ENCODE assay signal across 8 mouse cellular contexts in the genomic region with DNA sequence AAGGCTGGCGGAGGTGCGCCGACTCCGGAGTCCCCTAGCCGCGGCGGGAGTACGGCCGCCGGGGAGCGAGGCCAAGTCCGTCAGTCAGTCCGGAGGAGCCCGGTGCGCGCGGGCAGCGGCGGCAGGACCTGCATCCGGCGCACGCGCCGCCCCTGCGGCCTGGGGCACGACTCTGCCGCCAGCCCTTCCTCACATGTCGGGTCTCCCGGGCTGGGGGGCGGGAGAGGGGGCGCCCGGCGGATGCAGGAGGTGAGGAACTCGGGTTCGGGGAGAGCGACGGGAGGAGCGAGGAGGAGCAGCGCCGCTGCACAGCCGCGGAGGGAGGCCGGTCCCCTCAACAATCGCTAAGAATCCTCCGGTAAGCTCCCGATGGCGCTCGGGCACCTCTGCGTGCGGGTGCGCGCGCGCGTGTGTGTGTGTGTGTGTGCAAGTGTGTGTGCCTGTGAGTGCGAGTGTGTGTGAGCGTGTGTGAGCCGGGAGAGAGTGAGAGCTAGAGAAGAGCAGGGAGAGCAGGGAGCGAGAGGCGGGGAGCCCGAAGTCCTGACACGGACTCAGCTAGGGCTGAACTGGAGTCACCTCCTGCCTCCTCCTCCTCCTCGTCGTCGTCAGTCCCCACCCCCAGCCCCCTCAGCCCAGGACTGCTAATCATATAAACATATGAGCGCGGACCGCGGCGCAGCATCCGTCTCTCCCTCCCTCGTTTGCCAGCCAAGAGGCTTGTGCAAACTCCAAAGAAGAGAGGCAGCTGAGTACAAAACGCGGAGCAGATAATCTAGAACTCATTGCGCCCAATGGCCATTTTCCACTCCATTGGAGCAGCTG. TPM values are rescaled to one million over a fixed set of nuclear protein-coding genes. Genes with fewer than 3 reads are reported as not detected.
DNase-seq lines count a peak whose midpoint lies in the region; ATAC-seq and TF ChIP-seq lines count a peak whose summit lies in the region.

No protein-coding gene starts in this region.

- peak overlapping the region; percentile 100 for H3K27ac ChIP-seq in embryonic facial prominence, embryonic 11.5 days (replicated peaks; ENCODE audit: low read depth, low read length)
- H3K27ac ChIP-seq in limb, embryonic 10.5 days: peak overlapping the region; percentile 99
- peak overlapping the region; percentile 99 for H3K27ac ChIP-seq in midbrain, embryonic 11.5 days (ENCODE audit: low read depth, low read length)
- peak overlapping the region; percentile 81 for H3K27ac ChIP-seq in small intestine, adult 2 months (ENCODE audit: insufficient read depth, low read depth, low read length)

- H3K9me3 ChIP-seq in embryonic facial prominence, embryonic 11.5 days (replicated peaks; ENCODE audit: control insufficient read depth, low read length): no peaks in the 10 kb centered on the region
- no peaks in the 10 kb centered on the region for H3K9me3 ChIP-seq in limb, embryonic 10.5 days (replicated peaks)
- no peaks in the 10 kb centered on the region for H3K9me3 ChIP-seq in midbrain, embryonic 11.5 days (ENCODE audit: control insufficient read depth, low read length)

- H3K27me3 ChIP-seq in embryonic facial prominence, embryonic 11.5 days (ENCODE audit: control insufficient read depth, insufficient read depth, low read length): no peaks in the 10 kb centered on the region
- H3K27me3 ChIP-seq in limb, embryonic 10.5 days (ENCODE audit: low read depth, poor library complexity, severe bottlenecking): no peaks in the 10 kb centered on the region
- no peaks in the 10 kb centered on the region for H3K27me3 ChIP-seq in midbrain, embryonic 11.5 days (ENCODE audit: control insufficient read depth, insufficient read depth, low read length)
- H3K27me3 ChIP-seq in small intestine, adult 2 months (ENCODE audit: control insufficient read depth, insufficient read depth, low read length): no peaks in the 10 kb centered on the region

- under 1% methylated on average over 68 of the region's 75 CpGs for WGBS in embryonic facial prominence, embryonic 11.5 days
- WGBS in limb, embryonic 10.5 days: under 1% methylated on average over 75 of the region's 75 CpGs
- under 1% methylated on average over 74 of the region's 75 CpGs for WGBS in midbrain, embryonic 11.5 days
- WGBS in small intestine, adult 2 months: 1% methylated on average over 74 of the region's 75 CpGs

- no peak for TF ChIP-seq CTCF in small intestine, adult 2 months (IDR thresholded peaks at IDR 0.05; ENCODE audit: extremely low read depth, insufficient read length, insufficient replicate concordance, low read depth, low read length)

- peak overlapping the region; percentile 99 for H3K9ac ChIP-seq in embryonic facial prominence, embryonic 11.5 days (replicated peaks; ENCODE audit: low read length)
- peak overlapping the region; percentile 95 for H3K9ac ChIP-seq in midbrain, embryonic 11.5 days (ENCODE audit: low read length)

- peak; percentile 84 for ATAC-seq in embryonic facial prominence, embryonic 11.5 days (replicated peaks; ENCODE audit: insufficient number of reproducible peaks, low FRiP score, low TSS enrichment, low read depth)
- peak; percentile 64 for ATAC-seq in granulocyte monocyte progenitor cell, adult 5-6 weeks (replicated peaks; ENCODE audit: poor library complexity, severe bottlenecking)
- peak; percentile 82 for ATAC-seq in midbrain, embryonic 11.5 days (ENCODE audit: low FRiP score)
- no peak for ATAC-seq in activated CD4-positive, CD25-positive, alpha-beta regulatory T cell, adult 4 months

- peak; percentile 92 for DNase-seq in adrenal gland, postnatal 14 days
- peak; percentile 92 for DNase-seq in embryonic facial prominence, embryonic 11.5 days (ENCODE audit: low spot score)
- DNase-seq in kidney, adult 11 months: peak; percentile 82
- DNase-seq in limb, embryonic 10.5 days (ENCODE audit: low spot score): peak; percentile 90
- DNase-seq in midbrain, embryonic 11.5 days (ENCODE audit: low spot score, missing footprints): peak; percentile 99

- H3K36me3 ChIP-seq in embryonic facial prominence, embryonic 11.5 days (replicated peaks; ENCODE audit: control insufficient read depth, insufficient read depth, low read depth, low read length): no peaks in the 10 kb centered on the region
- no peaks in the 10 kb centered on the region for H3K36me3 ChIP-seq in limb, embryonic 10.5 days
- no peaks in the 10 kb centered on the region for H3K36me3 ChIP-seq in midbrain, embryonic 11.5 days (ENCODE audit: control insufficient read depth, insufficient read depth, low read length)
- no peaks in the 10 kb centered on the region for H3K36me3 ChIP-seq in small intestine, adult 2 months (ENCODE audit: control insufficient read depth, insufficient read depth, low read length)

- peak overlapping the region; percentile 49 for H3K4me2 ChIP-seq in embryonic facial prominence, embryonic 11.5 days (ENCODE audit: low read depth, low read length)
- peak overlapping the region; percentile 69 for H3K4me2 ChIP-seq in midbrain, embryonic 11.5 days

- H3K4me1 ChIP-seq in embryonic facial prominence, embryonic 11.5 days (ENCODE audit: control insufficient read depth, insufficient read depth, low read length): no peaks in the 10 kb centered on the region
- H3K4me1 ChIP-seq in limb, embryonic 10.5 days: peaks cover 57% of the 10 kb centered on the region
- H3K4me1 ChIP-seq in midbrain, embryonic 11.5 days (ENCODE audit: control insufficient read depth, insufficient read depth, low read length): peaks cover 24% of the 10 kb centered on the region
- H3K4me1 ChIP-seq in small intestine, adult 2 months (ENCODE audit: control insufficient read depth, insufficient read depth, insufficient read length, low read length): peaks cover 3% of the 10 kb centered on the region; the same call in 1 of the 2 replicates

- peak; percentile 65 for TF ChIP-seq POLR2A in small intestine, adult 2 months (IDR thresholded peaks at IDR 0.05; ENCODE audit: low read depth, low read length)

- H3K4me3 ChIP-seq in embryonic facial prominence, embryonic 11.5 days (ENCODE audit: low read depth, low read length): peak overlapping the region; percentile 98
- H3K4me3 ChIP-seq in limb, embryonic 10.5 days: peak overlapping the region; percentile 97
- H3K4me3 ChIP-seq in midbrain, embryonic 11.5 days (ENCODE audit: low read depth, low read length): peak overlapping the region; percentile 98
- peak overlapping the region; percentile 88 for H3K4me3 ChIP-seq in small intestine, adult 2 months (ENCODE audit: low read depth, low read length)

RNA-seq across cellular contexts. Expression of gene Adgrl2, which starts 1.1 kb away (rescaled TPM):
- total RNA-seq in adrenal gland, postnatal 14 days (2021): 73.3 and 73.8 TPM in 2 replicates
- polyA plus RNA-seq in embryonic facial prominence, embryonic 11.5 days (2014; fragmentation: Nextera tagmentation; extraction: Ambion mirVana): 107 and 113 TPM in 2 replicates
- 5.7 and 10.0 TPM in 2 replicates for total RNA-seq in granulocyte monocyte progenitor cell, adult 5-6 weeks (2014; fragmentation: Nextera tagmentation)
- 4.2 and 4.6 TPM in 2 replicates for total RNA-seq in granulocyte monocyte progenitor cell, adult 5-6 weeks (2017)
- 79.2 and 81.2 TPM in 2 replicates for polyA plus RNA-seq in limb, embryonic 10.5 days (2016; fragmentation: Nextera tagmentation; extraction: Ambion mirVana)
- polyA plus RNA-seq in midbrain, embryonic 11.5 days (2014; fragmentation: Nextera tagmentation; extraction: Ambion mirVana): 124 and 131 TPM in 2 replicates
- polyA plus RNA-seq in small intestine, adult 2 months (2012; rRNA removed): 13.1 and 16.2 TPM in 2 replicates
- under 1 TPM in 1 of 2 experiments, not detected in 1; 0.17 TPM for polyA plus RNA-seq in activated CD4-positive, CD25-positive, alpha-beta regulatory T cell, adult 4 months (2017; shearing (Covaris generic))

Comparison
In these comparisons a context has a peak if more than half of its experiments do, and no peak if none do; other contexts are left out.
1. RNA of gene Adgrl2, which starts 1.1 kb away (polyA plus RNA-seq): 124 to 131 TPM in midbrain, embryonic 11.5 days, 107 to 113 TPM in embryonic facial prominence, embryonic 11.5 days, 79.2 to 81.2 TPM in limb, embryonic 10.5 days and 13.1 to 16.2 TPM in small intestine, adult 2 months; 0.17 TPM in activated CD4-positive, CD25-positive, alpha-beta regulatory T cell, adult 4 months; every median in the first group is over 10 times any median in the second.
2. Peak in every context shown above with its lines, with median percentiles within 50 percentile points of each other: DNase-seq, H3K27ac ChIP-seq and H3K4me3 ChIP-seq.